Mouse (Mus musculus) layer of hippocampus, postnatal 36 days (tissue): Measurements from ENCODE around the gene Ibtk. TPM values are rescaled to one million over a fixed set of nuclear protein-coding genes. Genes with fewer than 3 reads are reported as not detected.
"Not testable (repeated sequence)": the region's sequence is repeated elsewhere in the genome, so short reads cannot be mapped to it uniquely, and the experiment has no call there.

Experiments used
- DNase-seq, 2 experiments: peaks; one replicate each; pipeline ENCODE4 v3.0.0; 2022
- total RNA-seq, 2 experiments: library from RNA; stranded (reverse); gene quantifications; 2 replicates each; pipeline ENCODE4 v1.2.3; 2021

Gene Ibtk
- 10 to 100 TPM; 23.4 to 28.0 TPM for total RNA-seq

DNA sequence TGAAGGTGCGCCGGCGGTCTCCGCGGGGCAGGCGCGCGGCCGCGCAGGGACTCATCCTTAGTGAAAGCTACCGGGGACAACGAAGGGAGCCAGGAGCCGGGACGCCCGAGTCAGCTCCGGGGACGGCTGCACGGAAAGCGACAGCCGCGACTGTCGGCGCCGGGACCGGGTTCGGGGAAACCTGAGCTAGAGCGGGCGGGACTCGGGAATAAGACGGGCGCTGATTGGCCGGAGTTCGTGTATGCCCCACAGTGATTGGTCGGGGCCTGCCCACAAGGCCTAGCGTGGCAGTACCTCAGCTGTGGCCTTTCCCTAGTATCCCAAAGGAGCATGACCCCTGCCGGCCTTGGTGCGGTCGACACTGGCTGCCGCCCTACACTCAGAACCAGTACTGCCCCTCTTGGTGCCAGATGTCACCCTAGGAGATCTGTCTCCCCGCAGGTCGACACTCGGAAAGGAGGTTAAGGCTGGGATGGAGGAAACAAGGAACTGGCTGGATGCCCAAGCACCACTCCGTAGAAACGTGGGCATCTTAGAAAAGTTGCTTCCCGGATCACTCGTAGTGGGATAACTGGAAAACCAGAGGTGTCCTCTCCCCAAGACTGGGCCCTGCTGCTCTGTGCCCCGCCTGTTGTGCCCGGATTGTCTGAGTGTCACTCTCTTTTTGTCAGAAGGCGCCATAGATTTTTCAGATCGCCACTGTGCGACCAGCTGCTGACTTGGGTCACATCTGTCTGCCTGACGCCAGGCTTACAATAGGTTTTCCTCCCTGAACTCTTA is at the start of gene Ibtk:
Gene Ibtk, minus strand, starts transcription at position 193 of the 780 bp plus-strand sequence.
- DNase-seq, result peak; percentile 98 to 99

DNA sequence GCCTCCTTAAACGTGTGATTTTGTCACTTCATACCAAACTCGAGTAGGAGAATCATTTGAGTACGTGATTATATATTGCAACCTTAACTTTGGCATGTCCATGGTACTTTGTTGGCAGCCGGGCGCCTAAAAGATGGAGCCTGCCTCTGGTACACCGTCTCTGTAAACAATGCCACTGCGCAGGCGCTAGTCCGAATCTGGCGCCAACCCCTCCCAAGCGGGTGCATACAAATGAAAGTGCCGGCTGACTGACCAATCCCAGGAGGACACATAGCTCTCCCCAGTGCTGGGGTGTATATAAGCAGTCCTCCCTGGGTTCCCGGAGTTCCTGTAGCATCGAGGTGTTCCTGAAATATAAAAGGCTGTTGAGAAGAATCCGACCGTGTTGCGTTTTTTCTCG is 42.4 kb upstream of the Ibtk start:
- DNase-seq, result not testable (repeated sequence)

DNA sequence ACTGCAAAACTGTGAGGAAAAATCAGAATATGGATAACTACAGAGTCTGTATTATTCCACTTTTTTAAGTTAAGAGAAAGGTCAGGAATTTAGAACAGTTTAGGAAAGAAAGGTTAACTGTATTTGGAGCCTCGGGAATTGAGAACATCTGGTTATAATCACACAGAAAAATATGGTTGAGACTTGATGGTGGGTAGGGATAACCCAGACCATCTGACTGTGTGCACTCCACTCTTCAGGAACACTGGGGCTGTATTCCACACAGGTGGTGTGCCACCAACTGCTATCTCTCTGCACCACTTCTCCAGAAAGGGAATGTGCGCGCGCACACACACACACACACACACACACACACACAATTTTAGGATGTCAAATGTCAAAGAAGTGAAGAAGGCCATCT is 31.1 kb upstream of the Ibtk start:
- no peak for DNase-seq

DNA sequence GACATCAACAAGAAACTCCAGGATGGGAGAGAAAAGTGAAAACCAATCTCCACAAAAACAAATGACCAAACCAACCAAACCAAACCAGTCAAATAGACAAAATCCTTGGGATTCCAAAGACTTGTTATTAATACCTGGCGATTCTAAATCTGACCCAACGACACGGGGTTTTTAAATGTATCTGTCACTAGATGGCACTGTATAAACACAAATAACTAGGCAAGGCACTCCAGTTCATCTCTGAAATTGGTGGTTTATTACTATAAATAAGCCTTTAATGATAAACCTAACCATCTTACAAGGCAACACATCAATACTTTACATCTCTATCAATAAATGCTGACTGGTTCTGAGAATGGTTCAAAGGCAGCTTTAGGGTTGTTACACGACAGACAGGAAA is 30.3 kb upstream of the Ibtk start:
- no peak for DNase-seq

DNA sequence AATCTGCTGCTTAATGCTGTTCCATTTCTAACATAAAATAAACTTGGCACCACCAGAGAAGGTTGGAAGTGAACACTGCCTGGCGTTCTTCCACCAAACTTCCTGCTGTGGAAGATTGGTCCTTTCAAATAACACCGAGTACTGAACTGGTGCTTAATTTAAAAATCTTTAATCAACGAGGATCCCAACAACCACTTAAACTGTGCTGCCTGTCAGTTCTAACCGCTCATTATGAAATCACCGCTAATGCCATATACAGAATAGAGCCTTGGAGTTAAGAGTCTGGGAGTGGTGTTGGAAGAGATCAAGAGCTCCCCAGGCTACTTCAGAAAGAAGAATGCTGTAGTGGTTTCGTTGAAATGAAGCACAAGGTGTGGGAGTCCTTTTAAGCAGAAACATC is 28.4 kb upstream of the Ibtk start:
- peak; percentile 12 for DNase-seq

DNA sequence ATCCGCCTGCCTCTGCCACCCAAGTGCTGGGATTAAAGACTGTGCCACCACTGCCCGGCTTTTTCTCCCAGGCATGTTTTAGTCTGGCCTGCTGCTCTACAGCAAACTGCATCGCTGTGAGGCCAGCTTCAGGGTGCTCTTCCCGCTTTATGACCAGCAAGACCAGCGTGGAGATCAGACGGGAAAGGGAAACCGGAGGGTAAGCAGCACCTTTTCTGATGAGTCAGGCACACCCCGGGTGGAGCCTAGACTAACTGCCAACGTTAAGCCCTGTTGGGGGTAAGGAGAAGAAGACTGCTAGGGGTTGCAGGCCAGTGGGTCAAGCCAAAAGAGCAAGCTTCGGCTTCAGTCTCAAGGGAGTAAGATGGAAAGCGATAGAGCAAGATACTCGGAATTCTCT is 23.1 kb upstream of the Ibtk start:
- no peak for DNase-seq

DNA sequence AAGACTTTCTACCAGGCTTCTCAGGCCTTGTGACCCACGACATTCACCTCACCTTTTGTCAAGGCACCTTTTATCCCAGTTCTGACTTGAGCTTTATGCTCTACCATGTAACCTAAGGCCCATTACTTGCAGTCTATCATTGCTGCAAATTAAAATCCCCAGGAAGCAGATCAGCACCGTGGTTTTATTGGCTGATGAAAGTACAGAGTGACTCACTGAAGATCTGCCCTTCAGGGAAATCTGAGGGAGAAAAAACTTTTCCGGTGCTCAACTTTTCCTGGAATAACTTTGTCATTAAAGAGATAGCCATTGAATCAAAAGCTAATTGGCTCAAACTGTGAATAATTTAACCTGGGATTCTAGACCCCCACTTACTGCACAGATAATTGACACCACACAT is 22.3 kb upstream of the Ibtk start:
- DNase-seq, result no peak

DNA sequence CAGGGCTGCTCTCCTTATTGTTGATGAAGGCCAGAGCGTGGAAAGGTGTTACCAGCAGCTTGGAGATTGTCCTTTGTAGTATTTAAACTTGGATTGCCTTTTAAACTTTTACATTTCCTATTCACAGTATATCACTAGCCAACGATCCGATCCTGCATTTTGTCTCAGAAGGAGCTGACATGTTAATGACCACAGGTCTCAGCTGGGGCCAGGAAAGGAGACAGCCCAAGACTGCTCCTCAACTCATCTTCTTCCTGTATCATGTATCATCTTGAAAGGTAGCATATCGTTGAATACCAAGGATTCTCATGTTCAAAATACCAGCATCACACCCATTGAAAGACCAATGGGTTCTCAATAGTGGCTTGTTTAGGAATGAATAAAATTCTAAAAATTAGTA is 21.2 kb upstream of the Ibtk start:
- no peak for DNase-seq

DNA sequence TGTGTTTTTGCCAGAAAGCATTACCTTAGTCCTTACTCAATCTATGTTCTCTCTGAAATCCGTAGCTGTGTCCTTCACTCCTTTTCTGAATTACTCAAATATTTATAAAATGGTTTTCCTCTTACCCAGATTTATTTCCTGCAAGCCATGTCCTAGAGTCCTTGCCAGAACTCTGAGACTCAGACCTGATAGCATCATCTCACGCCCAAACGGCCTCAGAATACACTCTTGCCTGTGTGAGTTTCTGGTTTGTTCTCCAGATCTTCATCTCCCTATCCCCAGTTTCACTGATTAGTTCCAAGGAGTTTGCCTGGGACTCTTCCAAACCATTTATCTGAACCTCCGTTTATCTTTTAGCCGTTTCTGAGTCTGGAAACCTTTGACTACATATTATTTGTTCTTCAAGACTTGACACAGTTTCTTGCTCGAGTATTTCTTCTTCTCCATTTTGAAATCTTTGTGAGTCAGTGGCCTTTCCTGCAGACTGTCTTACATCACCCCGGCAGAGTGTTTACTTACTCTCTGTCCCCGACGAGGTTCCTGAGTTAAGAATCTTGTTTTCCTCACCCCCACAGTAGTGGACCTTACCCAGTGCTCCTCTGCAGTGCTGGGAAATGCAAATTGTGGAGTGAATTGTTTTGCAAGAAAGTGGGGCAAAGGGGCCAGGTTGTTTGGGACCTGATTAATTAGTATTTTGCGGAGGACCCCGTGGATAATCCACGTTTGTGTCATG is 20.1 kb upstream of the Ibtk start:
- no peak for DNase-seq

DNA sequence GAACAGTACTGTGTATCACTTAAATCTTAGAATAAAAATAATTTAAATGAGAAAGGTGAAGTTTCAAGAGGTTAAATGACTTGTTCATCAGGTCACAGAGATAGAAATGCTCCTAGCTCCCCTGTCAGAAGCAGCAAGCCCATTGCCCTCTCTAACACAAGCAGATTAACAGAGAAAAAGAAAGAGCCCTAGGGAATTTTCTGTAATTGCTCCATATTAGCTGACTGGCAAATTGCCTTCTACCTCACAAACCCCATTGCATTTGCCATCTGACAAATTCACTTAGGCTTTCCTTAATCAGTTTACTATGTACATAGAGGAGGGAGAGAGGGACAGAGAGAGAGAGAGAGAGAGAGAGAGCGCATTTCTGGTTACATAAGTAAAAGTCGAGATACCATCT is 18.1 kb upstream of the Ibtk start:
- DNase-seq, result no peak

DNA sequence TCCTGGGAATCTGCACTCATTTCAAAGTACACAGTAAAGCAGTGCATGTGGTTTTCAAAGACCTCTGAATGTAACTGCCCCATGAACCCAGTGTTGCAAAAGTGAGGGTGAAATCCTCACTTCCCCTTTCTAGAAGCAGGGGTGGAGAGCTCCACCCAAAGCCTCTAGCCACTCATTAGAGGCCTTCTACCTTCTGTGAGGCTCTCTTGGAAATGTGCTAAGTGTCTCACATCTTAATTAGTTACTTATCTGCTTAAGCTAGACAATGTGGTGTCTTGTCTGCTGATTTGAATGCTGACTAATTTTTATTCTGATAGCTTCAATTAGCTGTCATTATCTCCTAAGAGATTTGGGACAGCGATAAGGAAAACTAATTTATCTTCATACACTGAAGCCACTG is 13.3 kb upstream of the Ibtk start:
- DNase-seq, result no peak

DNA sequence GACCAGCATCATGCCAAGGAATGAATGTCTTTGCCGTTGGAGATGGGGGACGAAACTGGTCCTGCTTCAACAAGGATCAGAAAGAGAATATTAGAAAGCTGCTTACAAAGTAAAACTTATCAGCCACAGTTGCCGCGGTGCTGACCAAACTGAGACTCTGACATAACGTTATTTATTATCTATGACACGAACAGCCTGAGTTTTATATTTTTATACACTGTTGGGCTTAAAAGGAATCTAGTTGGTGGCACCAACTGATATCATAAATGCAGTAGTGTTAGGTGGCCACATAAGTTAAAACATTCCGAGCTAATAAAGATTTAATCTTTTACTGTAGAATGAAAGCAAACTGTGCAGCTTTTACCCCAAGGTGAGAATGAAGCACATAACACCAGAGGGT is 1.7 kb upstream of the Ibtk start:
- DNase-seq, result no peak

DNA sequence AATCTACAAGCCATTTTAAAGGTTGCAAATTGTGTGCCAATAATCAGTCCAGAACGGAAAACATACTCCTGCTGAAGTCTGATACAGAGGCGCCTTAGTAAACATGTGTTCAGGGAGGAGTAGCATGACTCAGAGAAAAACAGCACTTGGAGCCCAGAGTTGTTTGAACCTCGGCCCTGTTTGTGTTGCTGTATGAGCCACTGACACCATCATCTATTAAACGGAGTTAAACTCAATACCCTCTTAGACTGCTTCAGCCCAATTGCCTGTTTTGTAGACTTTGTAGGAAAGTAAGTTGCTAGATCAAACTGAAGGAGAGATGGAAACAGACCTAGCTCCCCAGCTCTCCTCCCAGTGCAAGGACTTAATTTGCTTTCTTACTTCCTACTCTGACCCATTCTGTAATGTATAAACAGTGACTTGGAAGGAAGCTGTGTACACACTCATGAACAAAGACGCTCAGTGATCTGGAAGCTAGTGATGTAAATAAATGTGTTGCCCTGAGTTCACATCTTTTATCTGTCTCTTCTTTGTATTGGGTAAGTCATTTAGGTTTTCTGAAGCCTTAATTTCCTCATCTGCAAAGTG is 882 bp upstream of the Ibtk start:
- DNase-seq, result no peak

DNA sequence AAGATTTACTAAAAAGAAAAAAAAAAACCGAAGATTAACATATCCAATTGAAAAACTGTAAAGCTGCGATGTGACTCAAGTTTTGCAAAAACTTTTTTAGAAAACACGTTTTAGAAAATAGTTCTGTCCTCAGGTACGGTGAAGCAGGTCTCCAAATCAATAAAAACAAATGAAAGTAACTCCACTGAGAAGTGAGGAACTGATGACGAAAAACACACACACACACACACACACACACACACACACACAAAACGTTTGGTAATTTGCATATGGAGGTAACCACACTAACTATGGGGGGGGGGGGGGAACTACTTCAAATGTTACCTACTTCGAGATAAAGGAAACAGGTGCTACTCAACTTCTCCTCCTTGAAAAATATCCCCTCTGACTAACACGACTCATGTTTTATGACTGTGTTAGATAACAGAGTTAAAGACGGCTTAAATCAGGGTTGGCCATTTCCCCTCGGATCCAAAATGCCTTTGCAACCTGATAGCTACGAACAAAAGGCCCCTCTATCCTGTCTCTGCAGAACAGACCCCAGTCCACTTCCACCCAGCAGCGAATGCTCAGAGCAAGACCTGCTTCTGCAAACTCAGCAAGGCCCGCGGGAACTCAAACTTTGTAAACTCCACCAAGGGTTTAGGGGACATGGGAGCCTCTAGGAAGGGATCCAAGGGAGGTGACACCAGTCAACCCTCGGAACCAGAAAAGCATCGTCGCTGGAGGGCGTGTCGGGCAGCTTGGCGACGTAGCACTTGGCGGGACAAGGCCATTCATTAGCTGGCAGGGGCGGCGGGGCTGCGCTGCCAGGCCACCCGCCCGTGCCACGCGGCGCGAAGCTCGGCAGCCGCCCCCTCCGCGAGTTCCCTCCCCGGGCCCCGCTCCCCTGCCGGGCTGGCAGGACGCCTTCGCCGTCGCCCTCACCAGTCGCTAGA is 661 bp downstream of the Ibtk start:
- DNase-seq, result no peak

DNA sequence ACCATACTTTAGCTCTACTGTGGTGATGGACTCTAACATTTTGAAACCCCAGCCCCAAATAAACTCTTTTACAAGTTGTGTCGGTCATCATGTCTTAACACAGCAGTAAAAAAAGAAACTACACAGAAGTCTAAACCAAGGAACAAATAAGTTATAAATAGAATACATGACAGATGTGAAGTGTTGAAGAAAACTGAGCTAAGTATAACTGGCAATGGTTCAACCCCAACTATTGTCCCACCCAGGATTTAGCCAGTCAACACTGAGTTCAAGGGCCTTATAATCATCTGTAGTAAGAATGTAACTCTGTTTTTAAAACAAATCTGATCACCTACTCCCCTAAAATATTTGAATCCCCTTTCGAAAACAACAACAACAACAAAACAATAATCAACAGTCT is 3.6 kb downstream of the Ibtk start:
- no peak for DNase-seq

DNA sequence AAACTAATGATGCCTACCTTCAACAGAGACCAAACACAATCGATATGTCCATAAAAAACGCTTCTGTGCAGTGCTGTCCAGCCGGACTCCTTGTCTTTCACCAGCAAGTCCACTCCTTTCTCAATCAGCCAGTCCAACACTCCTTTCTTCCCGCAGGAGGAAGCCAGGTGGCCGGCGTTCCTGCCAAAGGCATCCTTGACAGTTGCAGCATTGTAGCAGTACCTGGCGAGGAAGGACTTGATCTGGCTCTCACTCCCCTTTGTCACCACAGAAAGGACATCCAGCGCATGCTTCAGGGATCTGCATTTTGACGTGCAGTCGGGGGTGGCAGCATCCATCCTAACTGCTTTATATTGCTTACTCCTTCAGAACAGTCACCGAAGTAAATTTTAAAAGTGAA is 5.8 kb downstream of the Ibtk start:
- no peak for DNase-seq

DNA sequence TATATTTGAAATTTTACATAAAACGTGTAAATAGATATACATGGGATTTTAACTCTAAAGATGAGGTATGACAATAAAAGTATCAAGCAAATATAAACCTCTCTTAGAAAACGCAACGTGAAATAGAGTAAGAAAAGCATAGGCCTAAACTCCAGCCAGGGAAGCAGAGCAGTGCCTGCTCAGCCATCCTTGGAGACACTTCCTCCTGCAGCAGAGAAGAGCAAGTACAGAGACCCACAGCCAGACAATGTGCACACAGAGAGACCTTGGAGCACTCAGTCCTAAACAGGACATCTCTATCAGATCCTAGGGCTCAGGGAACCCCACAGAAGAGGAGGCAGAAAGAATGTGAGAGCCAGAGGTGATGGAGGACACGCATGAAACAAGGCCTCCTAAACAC is 7.0 kb downstream of the Ibtk start:
- DNase-seq, result no peak

DNA sequence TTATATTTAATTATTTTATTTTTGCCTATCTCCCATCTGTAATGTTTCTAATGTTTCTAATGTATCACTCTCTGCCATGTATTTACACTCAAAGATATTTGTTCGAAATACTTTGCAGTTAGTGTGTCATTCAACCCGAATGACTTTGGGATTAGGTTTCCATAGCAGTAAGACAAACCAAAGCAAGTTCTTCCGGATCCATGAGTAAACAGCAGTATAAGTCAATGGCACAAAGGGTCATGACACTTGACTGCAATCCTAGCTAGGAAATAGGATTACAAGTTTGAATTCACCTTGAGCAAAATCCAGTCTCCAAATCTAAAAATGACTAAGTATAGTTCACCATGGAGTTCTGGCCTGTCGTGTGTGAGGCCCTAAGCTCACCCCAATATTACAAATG is 9.9 kb downstream of the Ibtk start:
- no peak for DNase-seq

DNA sequence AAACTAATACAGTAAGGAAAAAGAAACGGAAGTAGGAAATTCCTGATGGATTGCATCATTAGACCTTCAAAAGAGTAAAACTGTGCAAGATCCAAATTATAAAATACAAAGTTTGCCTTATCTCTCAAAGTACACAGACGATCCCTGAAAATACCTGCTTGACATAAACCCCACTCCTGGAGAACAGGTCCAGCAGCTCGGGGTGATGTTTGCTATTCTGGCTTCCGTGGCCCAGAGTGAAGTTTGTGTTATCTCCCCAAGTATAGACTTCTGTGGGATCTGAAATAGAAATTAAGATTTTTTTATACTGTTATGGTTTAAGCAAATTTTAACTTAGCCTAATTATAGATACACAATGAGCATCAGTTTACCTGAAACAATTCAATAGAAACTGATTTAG is 14.3 kb downstream of the Ibtk start:
- DNase-seq, result no peak

DNA sequence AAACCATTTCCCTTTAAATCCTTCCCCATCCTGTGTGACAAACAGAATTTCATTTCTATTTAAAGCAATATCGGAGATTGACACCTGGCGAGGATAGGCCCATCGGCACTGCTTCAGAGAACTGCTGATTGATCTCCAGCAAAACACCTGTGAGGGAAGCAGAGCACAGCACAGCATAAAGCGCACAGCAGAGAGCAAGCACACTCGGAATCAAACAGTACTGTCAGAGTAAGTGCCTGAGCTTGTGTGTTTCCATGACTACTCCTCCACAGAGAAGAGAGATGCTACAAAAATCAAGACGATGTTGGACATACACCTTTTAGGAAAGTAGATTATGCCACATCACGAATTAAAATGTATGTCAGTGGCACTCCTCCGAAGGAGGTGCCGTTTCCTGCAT is 25.1 kb downstream of the Ibtk start:
- no peak for DNase-seq

DNA sequence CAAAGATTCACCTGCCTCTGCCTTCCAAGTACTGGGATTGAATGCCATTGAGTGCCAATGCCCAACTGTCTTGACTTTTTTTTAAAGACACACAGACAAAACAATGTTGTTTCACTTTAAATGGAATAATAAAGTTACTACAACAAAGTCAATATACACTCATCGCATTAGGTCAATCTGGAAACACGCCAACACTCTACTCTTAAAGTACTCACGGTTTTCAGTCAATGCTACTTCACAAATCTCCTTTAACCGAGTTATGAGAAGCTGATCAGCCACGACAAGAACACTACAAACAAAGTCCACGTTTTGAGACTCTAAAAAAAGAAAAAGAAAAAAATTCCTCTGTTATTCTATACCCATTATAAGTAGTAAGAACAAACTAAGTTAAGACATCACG is 31.8 kb downstream of the Ibtk start:
- no peak for DNase-seq

DNA sequence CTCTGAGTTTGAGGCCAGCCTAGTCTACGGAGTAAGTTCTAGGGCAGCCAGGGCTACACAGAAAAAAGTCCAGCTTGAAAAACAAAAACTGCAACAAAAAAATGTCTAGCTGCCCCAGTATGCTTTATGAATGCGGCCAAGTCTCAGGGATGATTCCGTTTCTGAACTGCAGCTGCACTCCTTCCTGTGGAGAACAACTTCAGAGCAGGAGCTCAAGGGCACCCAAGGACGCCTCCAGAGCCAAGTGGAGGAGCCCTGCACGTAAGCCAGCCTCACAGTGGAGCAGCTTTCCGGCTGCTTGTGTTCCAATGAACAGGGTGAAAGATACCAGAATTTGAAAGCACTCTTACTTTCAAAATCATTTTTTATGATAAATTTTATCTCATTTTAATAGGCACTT is 41.8 kb downstream of the Ibtk start:
- DNase-seq, result no peak

DNA sequence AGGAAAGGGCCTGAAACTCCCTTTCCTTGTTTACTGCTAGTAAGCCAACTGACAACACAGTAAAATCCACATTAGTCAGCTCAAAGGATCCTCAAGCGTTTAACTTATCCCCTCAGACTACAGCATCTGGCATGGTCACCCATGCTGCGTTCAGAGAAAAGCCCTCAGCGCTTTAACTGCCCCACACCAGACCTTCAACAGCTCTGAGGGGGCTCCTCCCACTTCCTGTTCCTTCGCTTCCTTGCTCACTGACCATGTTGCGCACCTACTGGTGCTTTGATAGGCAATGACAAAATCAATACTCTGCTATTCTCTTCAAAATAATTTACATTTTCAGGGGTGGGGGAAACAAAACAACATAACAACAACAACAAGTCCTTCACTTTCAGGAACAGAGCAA is 47.2 kb downstream of the Ibtk start:
- no peak for DNase-seq
